Mouse (Mus musculus) kidney, postnatal 4 days (tissue): ENCODE data around the gene Sec31a.

Experiments used
- DNase-seq, 2 experiments: peaks; one replicate each; pipeline ENCODE4 v3.0.0; 2021; ENCODE audit warnings: mixed read lengths in 2 of 2

Sec31a gene

DNA sequence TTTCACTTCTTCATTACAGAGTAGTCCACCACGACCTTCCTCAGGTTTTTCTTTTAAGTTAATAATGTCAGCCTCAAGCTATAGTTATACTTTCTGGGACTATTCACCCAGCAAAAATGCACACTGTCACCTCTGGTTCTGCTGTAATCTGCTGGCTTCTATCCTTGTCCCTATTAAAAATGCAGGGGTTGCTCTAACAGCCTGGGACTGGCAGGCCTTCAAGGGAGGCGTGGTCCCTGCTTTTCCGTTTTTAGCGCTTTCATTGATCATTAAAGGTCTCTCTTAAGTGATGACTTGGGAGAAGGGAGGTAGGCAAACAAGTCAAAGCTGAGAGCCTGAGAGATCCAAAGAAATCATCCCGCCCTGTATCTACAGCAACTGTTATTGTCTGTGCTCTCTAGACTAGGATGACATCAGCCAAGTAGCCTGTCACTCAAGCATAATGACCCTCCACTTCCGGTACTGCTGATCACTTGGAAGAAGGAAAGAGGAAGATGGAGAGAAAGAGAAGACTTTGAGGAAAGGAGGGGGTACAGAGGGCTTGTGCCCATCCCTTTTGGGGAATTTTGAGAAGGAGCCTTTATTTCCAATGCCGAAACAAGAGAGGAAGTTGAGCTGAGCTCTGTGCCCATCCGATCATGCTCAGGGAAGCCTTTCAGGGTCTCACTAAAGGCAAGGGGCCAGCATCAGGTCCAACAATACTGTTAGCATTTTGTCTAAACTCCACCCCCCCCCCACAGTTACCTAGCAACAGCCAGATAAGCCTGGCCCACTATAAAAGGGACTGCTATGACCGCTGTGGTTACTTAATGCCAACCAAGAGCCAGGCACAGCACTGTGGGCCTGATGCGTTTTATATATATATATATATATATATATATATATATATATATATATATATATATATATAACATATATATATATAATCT lies 66.5 kb downstream of the Sec31a start:
- no peak for DNase-seq

DNA sequence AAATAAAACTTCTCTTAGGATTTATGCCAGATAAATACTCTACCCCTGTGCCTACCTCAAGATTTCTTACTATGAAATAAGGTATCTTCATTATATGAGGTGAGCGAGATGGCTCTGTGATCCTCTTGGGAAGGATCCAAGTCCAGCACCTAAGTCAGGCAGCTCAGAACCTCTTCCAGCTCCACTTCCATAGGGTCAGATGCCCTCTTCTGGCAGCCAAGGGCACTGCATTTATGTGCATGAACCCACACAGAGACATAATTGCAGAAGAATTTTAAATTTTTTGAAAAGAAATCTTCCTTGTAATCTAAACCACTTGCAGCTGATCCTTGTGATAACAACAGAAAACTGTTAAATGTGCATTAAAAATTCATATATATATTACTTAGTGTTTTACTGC lies 70.9 kb downstream of the Sec31a start:
- peak; percentile 34 to 37 for DNase-seq

DNA sequence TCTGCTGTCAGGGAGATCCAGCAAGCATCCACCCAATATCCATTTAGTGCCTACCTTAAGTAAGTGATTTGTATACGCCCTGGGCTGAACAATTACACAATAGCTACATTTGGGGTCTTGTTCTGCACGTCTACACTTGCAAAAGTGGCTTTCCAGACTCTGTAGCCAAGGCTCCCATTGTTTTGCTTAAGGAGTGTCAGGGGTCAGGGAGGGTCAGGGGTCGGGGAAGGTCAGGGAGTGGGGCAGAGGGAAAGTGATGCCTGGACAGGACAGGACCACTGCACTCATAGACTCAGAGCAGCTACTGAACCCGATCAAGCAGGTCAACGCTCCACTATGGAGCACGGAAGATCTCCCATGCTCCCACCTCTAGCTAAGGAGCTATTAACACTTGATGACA lies 72.9 kb downstream of the Sec31a start:
- no peak for DNase-seq

DNA sequence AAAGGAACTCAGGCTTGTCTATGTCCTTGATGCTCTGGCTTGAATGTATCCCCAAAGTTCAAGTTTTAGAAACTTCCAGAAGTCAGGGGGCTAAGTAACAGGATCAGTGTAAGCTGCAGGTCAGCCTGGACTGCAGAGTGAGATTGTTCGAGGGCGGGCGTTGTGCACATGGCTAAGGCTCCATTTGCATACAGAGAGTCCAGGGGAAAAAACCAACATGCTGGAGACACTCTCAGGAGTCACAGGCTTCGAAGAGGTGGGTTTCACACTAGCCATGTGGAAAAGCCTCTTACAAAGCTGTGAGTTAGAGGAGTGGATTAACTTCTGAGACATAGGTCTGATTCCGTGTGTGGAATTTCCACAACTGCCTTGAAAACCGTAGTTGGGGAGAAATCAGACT lies 73.6 kb downstream of the Sec31a start:
- no peak for DNase-seq

DNA sequence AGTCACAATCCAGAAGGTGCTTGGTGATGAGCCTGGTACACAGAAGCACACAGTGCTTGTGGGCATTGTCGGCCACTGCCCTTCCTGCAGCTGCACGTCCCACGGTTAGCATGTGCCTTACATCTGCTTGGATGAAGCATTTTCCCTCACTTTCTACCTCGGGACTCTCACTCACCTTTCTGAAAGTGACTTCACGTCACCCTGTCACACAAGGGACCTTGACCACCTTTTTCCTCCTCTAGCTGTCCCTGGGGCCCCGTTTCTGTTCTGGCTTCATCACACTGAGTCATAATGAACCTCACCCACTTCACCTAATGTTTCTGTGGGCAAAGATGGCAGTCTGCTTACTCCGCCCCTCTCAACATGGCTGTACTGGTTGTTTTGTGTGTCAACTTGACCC lies 75.0 kb downstream of the Sec31a start:
- no peak for DNase-seq

DNA sequence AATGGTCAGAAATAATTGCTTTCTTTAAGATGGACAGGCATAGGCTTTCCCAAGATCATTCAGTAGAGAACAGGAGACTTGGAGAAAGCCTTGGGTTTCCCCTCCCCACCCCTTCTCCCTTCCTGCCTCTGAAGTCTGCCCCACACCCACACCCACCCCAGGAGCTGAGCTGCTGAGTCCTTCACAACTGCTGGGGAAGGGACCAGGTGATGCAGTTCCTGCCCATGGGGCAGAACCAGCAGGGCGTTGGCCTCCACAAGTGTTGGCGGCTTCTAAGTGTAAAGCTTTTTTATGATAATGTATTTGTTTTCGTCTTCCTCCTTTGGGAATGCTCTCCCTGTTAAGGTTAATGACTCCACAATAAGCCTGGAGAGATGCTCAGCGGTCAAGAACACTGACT lies 78.2 kb downstream of the Sec31a start:
- no peak for DNase-seq

DNA sequence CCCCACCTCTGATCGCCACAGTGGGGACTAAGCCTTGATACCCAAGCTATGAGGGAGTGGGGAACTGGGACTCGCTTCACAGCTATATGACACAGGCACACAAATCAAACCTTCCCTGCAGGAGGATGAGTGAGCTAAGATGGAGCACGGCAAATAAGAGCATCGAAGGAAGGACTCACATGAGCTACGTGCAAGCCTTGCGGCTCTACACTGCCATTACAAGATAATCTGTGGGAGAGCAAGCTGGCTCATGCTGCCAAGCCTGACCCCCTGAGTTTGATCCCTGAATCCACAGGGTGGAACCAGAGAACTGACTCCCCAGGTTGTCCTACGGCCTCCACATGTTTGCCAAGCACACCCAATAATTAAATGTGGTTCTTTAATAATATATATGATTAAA lies 79.2 kb downstream of the Sec31a start:
- no peak for DNase-seq

DNA sequence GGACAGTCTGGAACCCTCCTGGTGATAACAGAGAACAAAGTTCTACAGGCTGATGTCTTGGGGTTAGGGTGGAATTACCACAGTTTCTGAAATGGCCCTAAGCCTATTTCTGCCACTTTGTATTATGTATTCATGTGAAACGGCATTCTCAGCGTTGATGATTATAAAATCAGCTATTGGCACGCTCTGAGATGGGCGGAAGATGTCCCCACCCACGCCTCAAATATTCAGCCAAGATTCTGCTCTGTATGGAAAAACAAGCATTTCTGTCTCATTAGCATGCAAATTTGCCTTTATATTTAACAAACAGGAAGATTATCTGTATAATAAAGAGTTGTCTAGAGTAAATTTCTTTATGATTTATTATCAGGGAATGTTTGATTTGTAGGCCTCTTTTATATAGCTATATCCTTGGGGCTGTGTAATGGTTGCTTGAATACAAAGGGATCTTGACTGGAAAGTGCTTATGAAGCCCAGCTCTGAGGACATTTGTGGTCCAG lies 80.4 kb downstream of the Sec31a start:
- DNase-seq = no peak

DNA sequence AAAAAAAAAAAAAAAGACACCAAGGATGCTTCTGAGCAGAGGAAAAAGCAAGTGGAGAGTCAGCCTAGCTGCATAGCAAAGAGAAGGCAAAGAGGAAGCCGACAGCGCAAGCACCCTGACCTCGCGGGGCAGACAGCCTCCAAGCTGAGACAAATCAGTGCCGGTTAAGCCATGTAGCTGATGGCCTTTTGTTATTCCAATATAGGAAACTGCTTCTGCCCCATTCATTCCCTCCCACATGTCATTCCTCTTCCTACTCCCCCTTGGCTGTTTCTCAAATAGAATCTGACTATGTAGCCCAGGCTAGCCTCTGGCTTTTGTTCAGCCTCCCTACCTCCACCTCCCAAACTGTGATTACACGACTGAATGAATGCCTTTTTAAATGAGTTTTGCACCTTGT lies 81.3 kb downstream of the Sec31a start:
- no peak for DNase-seq

DNA sequence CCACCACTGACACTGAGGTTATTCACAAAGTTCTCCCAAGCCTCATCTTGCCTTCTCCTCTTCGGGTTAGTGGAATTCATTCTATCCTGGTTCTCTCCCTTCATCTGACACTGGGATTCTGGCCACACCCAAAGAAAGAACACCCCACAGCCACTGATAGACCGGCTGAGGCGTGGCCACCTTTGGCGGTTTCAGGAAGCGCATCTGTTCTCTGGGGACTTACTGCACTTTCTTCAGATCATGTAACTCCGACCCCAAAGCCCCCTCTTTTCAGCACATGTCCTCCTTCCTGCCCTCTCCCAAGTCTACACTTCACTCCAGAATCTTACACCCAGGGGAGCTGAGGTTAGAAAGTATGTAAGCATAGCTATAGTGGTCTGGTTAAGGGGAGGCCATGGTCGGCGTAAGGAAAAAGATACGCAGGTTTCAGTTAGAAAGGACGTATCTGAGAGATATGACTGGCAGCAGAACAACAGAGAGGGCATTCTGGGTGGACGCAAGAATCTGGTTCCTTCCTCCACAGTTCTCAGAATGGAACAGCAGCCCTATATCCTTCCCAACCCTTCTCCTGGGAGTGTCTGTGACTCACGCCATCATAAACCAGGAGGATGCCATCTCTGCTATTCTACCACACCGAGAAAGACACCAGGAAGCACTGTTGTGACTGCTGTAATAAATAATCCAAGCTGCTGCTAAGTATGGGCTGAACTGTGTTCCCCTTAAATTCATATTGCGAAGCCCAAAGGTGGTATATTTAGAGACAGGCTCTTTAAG lies 82.2 kb downstream of the Sec31a start:
- DNase-seq = peak in 1 of 2 experiments; percentile 29

DNA sequence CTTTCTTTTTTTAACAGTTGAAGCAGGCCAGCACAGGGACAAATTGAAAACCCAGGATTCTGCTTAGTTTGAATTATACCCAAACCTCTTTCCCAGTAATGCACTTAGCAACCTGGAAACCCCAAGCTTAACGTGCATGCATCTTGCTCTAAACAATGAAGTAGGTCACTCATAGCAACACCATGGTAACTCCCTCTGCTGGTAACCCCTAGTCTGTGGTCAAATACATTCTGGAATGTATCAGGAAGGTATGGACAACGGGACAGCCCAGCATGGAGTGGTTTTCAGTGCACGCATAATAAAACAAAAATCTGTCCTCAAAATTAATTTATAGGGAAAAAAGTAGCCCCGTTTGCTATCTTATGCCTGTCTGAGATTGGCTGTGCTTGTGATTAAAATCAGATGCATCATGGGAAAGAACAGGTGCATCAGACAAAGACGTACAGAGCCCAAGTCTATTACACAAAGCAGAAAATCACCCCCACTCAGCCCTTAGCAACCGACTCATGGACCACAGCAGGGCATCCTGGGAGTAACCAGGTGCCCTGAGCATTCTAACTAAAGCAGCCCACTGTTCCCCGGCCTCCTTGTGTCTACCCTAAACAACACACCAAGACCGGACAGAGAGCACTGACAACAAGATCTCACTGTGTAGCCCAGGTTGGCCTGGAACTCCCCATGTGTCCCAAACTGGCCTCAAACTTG lies 83.6 kb downstream of the Sec31a start:
- DNase-seq = no peak

DNA sequence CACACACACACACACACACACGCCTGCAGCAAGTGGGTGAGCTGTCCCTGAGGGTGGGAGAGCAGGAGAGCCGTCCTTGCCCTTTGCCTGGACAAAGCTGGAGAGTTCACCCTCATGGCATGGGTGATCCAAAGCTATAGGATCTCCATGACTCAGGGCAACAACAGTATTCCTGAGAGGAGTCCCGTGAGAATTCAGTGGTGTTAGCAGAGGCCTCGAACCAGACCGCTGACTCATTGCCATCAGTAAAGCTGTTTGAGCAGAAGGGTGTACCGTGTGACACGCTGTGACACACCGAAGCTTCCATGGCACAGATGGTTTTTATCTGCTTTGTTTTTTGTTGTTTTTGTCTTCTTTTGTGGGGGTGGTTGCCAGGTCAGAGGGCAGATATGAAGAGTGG lies 84.4 kb downstream of the Sec31a start:
- no peak for DNase-seq

DNA sequence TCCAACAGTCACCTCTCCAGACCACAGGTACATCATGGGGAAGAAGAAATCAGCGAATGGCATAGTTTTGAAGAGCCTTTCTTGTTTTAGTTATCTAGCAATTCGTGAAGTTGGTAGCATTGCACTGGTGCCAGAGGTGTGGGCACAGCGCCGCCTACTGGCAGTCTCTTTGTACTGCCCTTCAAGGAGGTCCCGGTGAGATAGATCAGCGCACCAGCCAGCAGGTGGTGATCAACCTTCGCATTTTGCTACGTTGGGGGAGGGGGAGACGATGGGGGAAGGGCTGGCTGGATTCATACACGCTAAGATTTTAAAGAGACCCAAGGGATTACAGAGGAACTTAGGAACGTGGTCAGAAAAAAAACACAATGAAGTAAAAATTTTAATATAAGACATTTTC lies 94.0 kb downstream of the Sec31a start:
- DNase-seq = peak; percentile 87 to 90

DNA sequence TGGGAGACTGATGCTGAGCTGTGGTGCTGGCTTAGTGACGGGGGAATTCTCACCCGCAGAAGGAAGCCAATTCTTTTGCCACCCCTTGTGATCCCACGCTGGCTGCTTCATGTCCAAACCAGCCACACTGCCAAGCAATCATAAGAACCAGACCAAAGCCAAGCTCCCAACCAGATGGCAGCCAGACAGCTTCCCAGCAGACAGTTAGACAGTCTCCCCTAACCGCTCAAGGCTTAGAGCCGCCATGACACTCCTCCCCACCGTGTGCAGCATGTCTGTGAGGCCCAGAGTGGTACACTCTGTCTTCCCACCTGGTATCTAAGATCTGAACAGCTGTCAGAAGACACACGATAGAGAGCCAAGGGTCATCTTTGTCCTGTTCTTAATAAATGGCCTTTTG lies 98.2 kb downstream of the Sec31a start:
- no peak for DNase-seq

DNA sequence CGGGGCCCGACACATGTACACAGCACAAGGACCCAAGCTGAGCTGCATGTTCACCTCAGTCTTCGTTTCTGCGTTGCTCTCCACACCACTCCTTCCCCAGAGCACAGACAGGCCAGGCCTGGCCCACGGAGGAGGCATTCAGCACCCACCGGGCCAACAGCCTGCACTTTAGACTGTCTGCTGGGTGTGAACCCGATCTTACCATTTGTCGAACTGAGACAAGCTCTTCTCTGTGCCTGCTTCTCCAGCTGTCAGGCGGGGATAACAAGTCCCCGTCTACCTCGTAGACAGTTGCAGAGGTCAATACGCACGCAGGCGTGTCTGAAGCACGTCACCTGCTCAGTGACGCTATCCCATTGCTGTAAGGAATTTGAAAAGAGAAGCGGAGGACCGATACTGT lies 99.0 kb downstream of the Sec31a start:
- DNase-seq = no peak

DNA sequence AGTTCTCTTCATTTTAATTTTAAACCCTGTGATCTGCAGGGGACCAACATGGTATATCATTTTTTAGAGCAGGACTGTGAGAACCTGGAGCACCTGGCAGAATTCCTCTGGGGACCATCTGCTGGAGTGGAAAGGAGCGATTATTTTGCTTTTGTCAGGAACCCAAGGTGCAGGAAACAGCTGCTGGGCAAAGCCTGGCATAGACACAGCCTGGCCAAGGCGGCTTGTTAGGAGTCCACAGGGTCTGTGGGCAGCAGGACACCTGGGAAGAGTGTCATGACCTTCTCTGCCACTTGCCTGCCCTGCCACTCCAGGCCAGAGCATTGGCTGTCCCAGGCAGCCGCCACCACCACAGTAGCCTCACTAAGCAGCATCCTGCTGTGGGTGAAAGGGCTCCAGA lies 100.4 kb downstream of the Sec31a start:
- no peak for DNase-seq

DNA sequence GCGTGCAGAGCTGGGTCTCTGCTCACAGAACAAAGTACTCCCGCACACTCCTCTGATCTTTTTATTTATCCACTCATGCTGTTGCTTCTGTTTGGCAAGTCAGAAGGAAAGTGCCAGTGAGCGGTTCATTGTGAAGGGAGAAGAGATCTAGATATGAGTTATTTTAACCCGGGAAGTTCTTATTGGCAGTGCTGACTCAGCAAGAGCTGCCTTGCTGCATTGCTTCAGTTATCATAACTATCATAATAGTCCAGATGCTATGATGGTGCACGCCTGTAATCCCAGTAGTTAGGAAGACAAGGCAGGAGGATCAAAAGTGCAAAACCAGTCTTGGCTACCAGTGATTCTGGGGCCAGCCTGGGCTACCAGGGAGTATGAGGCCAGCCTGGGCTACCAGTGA lies 103.6 kb downstream of the Sec31a start:
- no peak for DNase-seq
